Mouse (Mus musculus) neutrophil, adult 59 days (primary cell): ENCODE data around the gene Olfr1248. TPM values are rescaled to one million over a fixed set of nuclear protein-coding genes. Genes with fewer than 3 reads are reported as not detected.

ENCODE experiments used
- total RNA-seq, 2 experiments: library from RNA; stranded (reverse); gene quantifications; 1 replicate in 1 of 2; 2 replicates in 1 of 2; pipeline ENCODE4 v1.2.4; 2023

The Olfr1248 gene
- not detected for total RNA-seq

GRCm38 (mm10) chr2:89618145-89618544 is at the start of gene Olfr1248:
Olfr1248 (minus strand) TSS chr2:89618245.

GRCm38 (mm10) chr2:89661367-89661766 is 43.3 kb upstream of the Olfr1248 start, which contains the start of gene Olfr1250:
Olfr1250 (minus strand) TSS chr2:89661467.

GRCm38 (mm10) chr2:89634883-89635282 is 16.8 kb upstream of the Olfr1248 start, which contains the start of gene Olfr1249:
Olfr1249 (minus strand) TSS chr2:89634983.

GRCm38 (mm10) chr2:89614030-89614429 is 4.0 kb downstream of the Olfr1248 start, which contains the start of gene Olfr1247:
Olfr1247 (minus strand) TSS chr2:89614130.

GRCm38 (mm10) chr2:89593057-89593456 is 25.0 kb downstream of the Olfr1248 start, which contains the start of gene Olfr1246:
Olfr1246 (minus strand) TSS chr2:89593157.

GRCm38 (mm10) chr2:89578347-89578746 is 39.7 kb downstream of the Olfr1248 start, which contains the start of gene Olfr1245:
Olfr1245 (minus strand) TSS chr2:89578447.

Other genes with a start within 250 kb of the Olfr1248 start
- not detected for gene Olfr1238, start 208.6 kb downstream of the Olfr1248 start, total RNA-seq
- gene Olfr1239, start 197.8 kb downstream of the Olfr1248 start, total RNA-seq = not detected
- gene Olfr1240, start 175.2 kb downstream of the Olfr1248 start, total RNA-seq = not detected
- gene Olfr1241, start 131.1 kb downstream of the Olfr1248 start, total RNA-seq = not detected
- not detected for gene Olfr1242, start 119.9 kb downstream of the Olfr1248 start, total RNA-seq
- not detected for gene Olfr1243, start 86.8 kb downstream of the Olfr1248 start, total RNA-seq
- gene Olfr1245, start 39.8 kb downstream of the Olfr1248 start, total RNA-seq = not detected
- not detected for gene Olfr1246, start 25.1 kb downstream of the Olfr1248 start, total RNA-seq
- under 1 TPM; 0.18 to 0.20 TPM for gene Olfr1247, start 4.1 kb downstream of the Olfr1248 start, total RNA-seq
- not detected for gene Olfr1249, start 16.7 kb upstream of the Olfr1248 start, total RNA-seq
- gene Olfr1250, start 43.2 kb upstream of the Olfr1248 start, total RNA-seq = not detected
- not detected for gene Olfr1251, start 53.7 kb upstream of the Olfr1248 start, total RNA-seq
- not detected for gene Olfr1252, start 106.8 kb upstream of the Olfr1248 start, total RNA-seq
- not detected for gene Olfr1253, start 138.8 kb upstream of the Olfr1248 start, total RNA-seq
- gene Olfr1254, start 175.4 kb upstream of the Olfr1248 start, total RNA-seq = not detected
- not detected for gene Olfr1255, start 193.8 kb upstream of the Olfr1248 start, total RNA-seq
- gene Olfr1256, start 223.3 kb upstream of the Olfr1248 start, total RNA-seq = not detected
- gene Olfr48, start 230.0 kb upstream of the Olfr1248 start, total RNA-seq = not detected